Mouse (Mus musculus) embryonic fibroblast, embryonic 13.5 days (primary cell): ENCODE measurements around the gene Ly6g6c.

Source experiments
- CTCF ChIP-seq: IDR thresholded peaks from 2 replicates; pipeline ENCODE4 v1.5.1; 2011; ENCODE audit warnings: mild to moderate bottlenecking, control low read depth, low read length, moderate library complexity, borderline replicate concordance; ENCODE audit not compliant: insufficient read depth
- POLR2A ChIP-seq: IDR thresholded peaks from 2 replicates; pipeline ENCODE4 v1.6.1; 2011; ENCODE audit warnings: low read depth, mild to moderate bottlenecking, control low read depth, low read length, moderate library complexity

- no peak for TF ChIP-seq POLR2A
- TF ChIP-seq CTCF, result no peak
These were observed 45.3 kb upstream of the Ly6g6c start for GRCm38 (mm10) chr17:35019894-35020293.
